Mouse (Mus musculus) T-helper 1 cell (primary cell): ENCODE data around the gene Ttc23.

ENCODE experiments used
- in situ Hi-C: fragments of 300-600 bp; cut with MboI, MseI; formaldehyde crosslinking; loops from one replicate; pipeline ENCODE4 v1.15.1; 2025; ENCODE audit warnings: high pct_unique_total_duplicates

Gene Ttc23

GRCm38 (mm10) chr7:67741706-67742105, 94.5 kb downstream of the Ttc23 start:
- in situ Hi-C loops, result no loop called here

GRCm38 (mm10) chr7:67747731-67748305, 100.6 kb downstream of the Ttc23 start:
- in situ Hi-C loops, result no loop called here

- in situ Hi-C loops, result no loop called here
Observed at GRCm38 (mm10) chr7:67749441-67750239, 102.4 kb downstream of the Ttc23 start.

DNA sequence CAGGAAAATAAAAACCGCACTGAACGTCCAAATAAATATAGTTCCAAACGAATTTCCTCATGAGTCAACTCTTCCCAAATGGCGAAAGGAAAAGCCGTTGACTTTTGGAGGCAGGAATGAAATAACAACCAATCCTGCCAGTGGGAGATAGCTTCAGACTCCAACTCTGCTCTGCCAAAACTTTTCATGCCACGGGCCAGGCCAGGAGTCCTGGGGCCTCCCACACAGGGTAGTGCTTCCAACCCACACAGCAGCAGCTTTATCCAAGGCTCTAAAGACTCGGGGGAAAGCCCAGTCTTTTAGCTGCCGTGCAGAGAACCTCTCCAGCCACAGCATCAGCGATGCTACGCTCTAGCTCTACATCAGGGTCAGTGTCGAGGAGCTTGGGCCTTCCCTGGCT, 107.4 kb downstream of the Ttc23 start:
- in situ Hi-C loops, result no loop called here

GRCm38 (mm10) chr7:67755366-67755765, 108.2 kb downstream of the Ttc23 start:
- in situ Hi-C loops, result no loop called here

DNA sequence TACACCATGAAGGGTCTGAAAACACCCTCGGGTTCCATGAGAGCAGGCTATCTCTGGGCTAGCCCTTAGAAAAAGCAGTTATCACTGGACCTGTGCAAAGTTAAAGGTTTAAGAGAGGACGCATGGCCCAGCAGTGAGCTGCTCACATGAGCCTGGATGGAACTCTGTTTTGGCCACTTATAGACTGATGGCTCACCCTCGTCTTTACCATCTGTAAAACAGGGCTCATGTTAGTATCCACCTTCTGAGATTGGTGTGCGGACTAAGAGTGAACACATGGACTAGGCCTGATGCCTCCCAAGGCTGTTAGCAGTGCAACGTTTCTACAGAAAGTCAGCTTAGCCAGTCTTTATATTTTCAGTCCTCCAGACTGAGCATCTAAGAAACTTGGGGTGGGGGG, 109.4 kb downstream of the Ttc23 start:
- in situ Hi-C loops, result no loop called here

DNA sequence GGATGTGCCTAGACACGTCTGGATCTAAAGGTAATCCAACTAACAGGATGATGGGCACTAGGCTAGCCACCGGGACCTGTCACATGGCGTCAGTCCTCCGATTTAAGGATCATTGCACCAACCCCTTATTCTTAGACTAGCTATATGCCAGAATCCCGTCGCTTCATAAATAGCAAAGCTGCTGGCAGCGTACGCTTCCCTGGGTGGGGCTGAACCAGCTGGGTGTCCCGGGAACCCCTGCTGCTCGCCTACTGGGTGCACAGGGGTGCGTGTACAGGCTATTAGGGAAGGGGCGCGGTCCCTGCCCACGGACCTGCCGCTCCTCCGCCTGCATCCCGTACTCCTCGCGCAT, 111.3 kb downstream of the Ttc23 start:
- in situ Hi-C loops, result no loop called here

- in situ Hi-C loops, result no loop called here
Observed at GRCm38 (mm10) chr7:67758858-67759628, 111.8 kb downstream of the Ttc23 start.

DNA sequence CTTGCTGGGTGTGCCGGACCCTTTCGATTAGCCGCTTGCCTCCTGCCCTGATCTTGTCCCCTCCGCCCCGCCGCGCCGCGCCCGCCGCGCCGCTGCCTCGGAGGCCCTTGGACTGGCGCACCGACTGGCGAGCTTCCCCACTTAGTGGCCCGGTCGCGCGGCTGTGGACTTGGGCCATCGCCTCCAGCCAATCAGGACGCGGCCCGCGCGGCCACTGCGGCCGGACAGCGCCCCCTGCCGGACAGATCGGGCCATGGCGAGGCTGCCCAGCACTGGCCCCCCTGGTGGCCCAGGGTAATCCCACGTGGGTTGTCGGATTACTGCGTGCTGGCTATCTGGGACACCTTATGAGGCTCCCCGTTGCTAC, 112.4 kb downstream of the Ttc23 start, which contains the start of gene Synm:
Gene Synm (minus strand): TSS at position 114 of the 367 bp plus-strand sequence.
- in situ Hi-C loops, result no loop called here

DNA sequence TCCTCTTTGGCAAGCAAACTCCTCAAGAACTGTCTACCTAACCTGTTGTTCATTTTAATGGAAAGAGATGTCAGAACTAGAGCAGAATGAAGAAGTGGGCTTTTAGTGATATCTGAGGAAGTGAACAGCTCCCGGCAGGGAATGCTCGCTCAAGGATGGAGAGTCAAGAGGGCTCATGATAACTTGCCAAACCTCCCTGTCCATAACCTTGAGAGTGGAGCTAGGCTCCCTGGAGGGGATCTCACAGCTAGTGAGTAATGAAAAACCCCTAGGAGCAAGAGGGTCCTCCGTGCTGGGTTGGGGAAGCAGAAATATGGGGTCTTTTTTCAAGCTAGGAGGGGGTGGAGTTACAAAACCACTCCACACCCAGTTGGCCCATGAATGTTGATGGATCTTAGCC, 116.4 kb downstream of the Ttc23 start:
- in situ Hi-C loops, result loop anchor here (5.0 kb wide), 1 partner anchor 86 kb away; no protein-coding TSS in a partner anchor

DNA sequence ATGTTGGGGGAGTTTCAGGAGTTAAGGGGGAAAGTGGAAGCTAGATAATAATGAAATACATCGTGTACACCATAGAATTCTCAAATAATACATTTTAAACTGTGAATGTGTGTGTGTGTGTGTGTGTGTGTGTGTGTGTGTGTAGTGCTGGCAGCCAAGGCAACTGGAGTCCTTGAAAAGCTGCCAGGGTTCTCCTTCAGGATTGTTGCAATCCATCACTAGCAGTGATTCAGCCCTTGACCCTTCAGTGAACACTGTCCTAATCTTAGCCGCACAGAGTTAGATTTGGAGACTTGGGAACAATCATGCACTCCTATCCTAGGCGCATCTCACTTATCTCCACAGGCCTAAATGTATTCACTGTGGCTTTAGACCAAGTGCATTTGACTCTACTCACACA, 120.9 kb downstream of the Ttc23 start:
- in situ Hi-C loops, result no loop called here

- in situ Hi-C loops, result no loop called here
Observed at GRCm38 (mm10) chr7:67769487-67769886, 122.3 kb downstream of the Ttc23 start.

- in situ Hi-C loops, result no loop called here
Observed at GRCm38 (mm10) chr7:67772231-67772630, 125.0 kb downstream of the Ttc23 start.

- in situ Hi-C loops, result no loop called here
Observed at GRCm38 (mm10) chr7:67775623-67776022, 128.4 kb downstream of the Ttc23 start.

DNA sequence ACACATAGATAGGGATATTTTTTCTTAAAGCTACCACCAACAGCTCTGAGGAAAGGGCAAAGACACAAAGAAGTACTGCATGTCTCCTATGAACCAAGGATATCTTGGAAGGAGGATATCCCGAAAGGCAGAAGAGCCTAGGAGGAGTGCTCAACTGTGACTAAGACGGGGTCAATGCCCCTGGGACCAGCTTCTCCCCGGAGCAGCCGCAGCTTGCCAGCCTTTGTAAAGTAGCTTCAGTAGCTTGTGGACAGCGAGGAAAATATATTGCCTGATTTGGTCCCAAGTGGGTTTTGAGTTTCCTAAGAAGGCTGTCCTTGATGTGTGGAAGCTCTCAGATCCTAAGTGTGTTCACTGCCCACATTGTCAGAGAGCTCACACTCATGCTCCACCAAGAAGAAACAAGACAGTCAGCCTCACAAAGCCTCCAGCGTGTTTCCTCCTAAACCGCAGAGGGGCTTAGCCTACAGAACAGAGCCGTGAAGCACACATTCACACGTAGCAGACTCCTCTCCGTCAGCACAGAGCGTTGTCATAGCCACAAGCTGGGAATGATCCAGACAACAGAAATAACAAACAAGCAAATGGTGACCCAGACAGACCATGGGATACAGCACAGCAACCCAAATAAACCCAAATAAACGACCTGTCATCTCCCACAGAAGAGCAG, 129.6 kb downstream of the Ttc23 start:
- in situ Hi-C loops, result no loop called here

DNA sequence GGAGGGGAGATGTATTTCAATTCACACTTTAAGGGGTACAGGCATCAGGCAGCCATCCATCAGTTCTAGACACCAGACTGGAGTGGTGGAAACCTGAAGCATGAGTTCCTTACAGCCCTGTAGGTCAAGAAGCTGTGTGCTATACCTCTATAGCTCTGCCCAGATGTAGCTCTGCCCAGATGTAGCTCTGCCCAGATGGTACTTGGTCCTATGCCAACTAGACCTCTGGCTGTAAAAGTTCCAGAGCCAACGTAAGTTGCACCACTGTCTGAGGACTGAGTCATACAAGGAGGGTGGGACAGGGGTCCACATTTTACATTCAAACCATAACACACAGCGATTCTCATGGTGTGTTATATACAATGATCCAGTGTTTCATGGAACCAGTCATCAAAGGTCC, 140.7 kb downstream of the Ttc23 start:
- in situ Hi-C loops, result no loop called here

DNA sequence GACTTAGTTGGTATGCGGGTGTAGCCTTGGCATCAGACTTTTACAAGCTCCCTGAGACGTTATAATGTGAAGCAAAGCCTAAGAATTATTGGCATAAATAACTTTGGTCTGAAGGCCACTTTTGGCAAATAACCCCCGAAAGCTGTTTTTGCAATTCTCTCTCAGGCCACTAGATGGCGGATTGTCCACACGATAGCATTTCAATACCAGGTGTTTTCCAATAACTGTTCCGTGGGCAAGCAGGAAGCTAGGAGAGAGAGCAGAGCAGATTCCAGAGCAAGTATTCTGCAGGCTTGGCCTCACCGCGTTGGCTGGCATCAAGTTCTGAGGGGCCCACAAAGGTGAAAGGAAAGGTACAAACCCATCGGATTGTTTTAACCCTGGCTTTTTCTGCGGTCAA, 141.5 kb downstream of the Ttc23 start:
- in situ Hi-C loops, result no loop called here

GRCm38 (mm10) chr7:67791256-67791655, 144.0 kb downstream of the Ttc23 start:
- in situ Hi-C loops, result loop anchor here (5.0 kb wide), 1 partner anchor 551 kb away; no protein-coding TSS in a partner anchor

GRCm38 (mm10) chr7:67793449-67793848, 146.2 kb downstream of the Ttc23 start:
- in situ Hi-C loops, result loop anchor here (5.0 kb wide), 1 partner anchor 549 kb away; no protein-coding TSS in a partner anchor

DNA sequence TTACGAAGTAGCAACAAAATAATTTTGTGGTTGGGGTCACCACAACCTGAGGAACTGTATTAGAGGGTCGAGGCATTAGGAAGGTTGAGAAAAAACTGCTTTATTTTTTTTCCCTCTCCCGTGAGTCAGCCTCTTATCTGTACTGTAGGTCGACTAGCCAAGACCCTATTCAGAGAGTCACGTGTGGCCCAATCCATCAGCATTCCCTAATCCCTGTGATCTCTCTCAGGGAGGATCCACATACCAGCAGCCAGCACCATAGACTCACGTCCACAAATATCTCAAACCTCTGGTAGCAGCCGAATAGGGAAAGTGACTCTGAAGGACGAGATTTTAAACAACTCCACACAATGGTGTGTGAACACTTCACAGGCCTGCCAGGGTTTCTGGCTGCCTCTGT, 149.9 kb downstream of the Ttc23 start:
- in situ Hi-C loops, result no loop called here

DNA sequence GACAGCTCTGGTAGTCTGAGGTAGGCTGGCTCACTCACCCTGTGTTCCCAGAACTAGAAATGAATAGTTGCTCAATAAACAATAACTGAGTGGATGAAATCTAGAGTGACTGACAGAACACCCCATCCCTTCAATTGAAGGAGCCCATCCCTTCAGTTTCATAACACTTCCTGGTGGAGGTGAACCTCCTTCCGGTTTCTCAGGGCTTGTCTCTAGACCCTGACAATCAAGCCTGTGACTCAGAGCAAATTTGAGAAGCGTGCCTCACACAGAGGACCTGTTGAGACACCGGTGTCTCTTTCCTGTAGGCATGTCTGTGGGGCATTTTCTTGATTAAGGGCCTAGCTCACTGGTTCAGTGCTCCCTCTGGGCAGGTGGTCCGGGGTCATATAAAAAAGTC, 151.3 kb downstream of the Ttc23 start:
- in situ Hi-C loops, result no loop called here

GRCm38 (mm10) chr7:67800547-67800946, 153.3 kb downstream of the Ttc23 start:
- in situ Hi-C loops, result loop anchor here (5.0 kb wide), 2 partner anchors 152 to 327 kb away; partner anchors contain the start of gene Igf1r
